Mouse (Mus musculus): Measurements from ENCODE around the gene Lrrc26. TPM values are rescaled to one million over a fixed set of nuclear protein-coding genes. Genes with fewer than 3 reads are reported as not detected.

The Lrrc26 gene
- total RNA-seq, 2 experiments from 2014 or later, result not detected

Other genes with a start within 250 kb of the Lrrc26 start
- 10 to 100 TPM; 45.8 to 47.8 TPM for gene Nsmf, start 235.6 kb upstream of the Lrrc26 start, total RNA-seq (2021)
- gene Entpd8, start 209.6 kb upstream of the Lrrc26 start, total RNA-seq (2021), result not detected
- gene Noxa1, start 194.8 kb upstream of the Lrrc26 start, total RNA-seq (2021), result not detected
- 10 to 100 TPM; 31.2 to 33.4 TPM for gene Nrarp, start 109.2 kb upstream of the Lrrc26 start, total RNA-seq (2021)
- 1 to 10 TPM; 4.4 to 5.8 TPM for gene Tor4a, start 93.0 kb upstream of the Lrrc26 start, total RNA-seq (2021)
- gene Nelfb, start 78.4 kb upstream of the Lrrc26 start, total RNA-seq (2021), result 10 to 100 TPM; 43.4 to 44.5 TPM
- not detected for gene Stpg3, start 75.3 kb upstream of the Lrrc26 start, total RNA-seq (2021)
- gene Fam166a, start 71.2 kb upstream of the Lrrc26 start, total RNA-seq (2021), result not detected
- gene Tubb4b, start 65.2 kb upstream of the Lrrc26 start, total RNA-seq (2021), result 100 to 1,000 TPM; 415 to 442 TPM
- not detected for gene Slc34a3, start 55.6 kb upstream of the Lrrc26 start, total RNA-seq (2021)
- gene Rnf224, start 53.1 kb upstream of the Lrrc26 start, total RNA-seq (2021), result not detected
- 1 to 10 TPM; 1.5 to 3.0 TPM for gene Rnf208, start 47.7 kb upstream of the Lrrc26 start, total RNA-seq (2021)
- not detected for gene Cysrt1, start 47.5 kb upstream of the Lrrc26 start, total RNA-seq (2021)
- gene AL732309.1, start 43.1 kb upstream of the Lrrc26 start, total RNA-seq (2021), result 1 to 10 TPM; 1.3 to 1.8 TPM
- gene Tmem203, start 34.5 kb upstream of the Lrrc26 start, total RNA-seq (2021), result 10 to 100 TPM; 16.9 to 18.1 TPM
- gene Tprn, start 27.3 kb upstream of the Lrrc26 start, total RNA-seq (2021), result 1 to 10 TPM; 4.9 to 5.7 TPM
- gene Ssna1, start 17.5 kb upstream of the Lrrc26 start, total RNA-seq (2021), result 10 to 100 TPM; 60.0 to 62.0 TPM
- 10 to 100 TPM; 49.7 to 53.1 TPM for gene Anapc2, start 17.4 kb upstream of the Lrrc26 start, total RNA-seq (2021)
- not detected for gene Tmem210, start 1.8 kb upstream of the Lrrc26 start, total RNA-seq (2021)
- not detected for gene Grin1, start 29.3 kb downstream of the Lrrc26 start, total RNA-seq (2021)
- gene Man1b1, start 42.4 kb downstream of the Lrrc26 start, total RNA-seq (2021), result 10 to 100 TPM; 27.2 to 28.6 TPM
- gene Dpp7, start 66.4 kb downstream of the Lrrc26 start, total RNA-seq (2021), result 1 to 10 TPM; 4.7 to 5.2 TPM
- gene Uap1l1, start 75.8 kb downstream of the Lrrc26 start, total RNA-seq (2021), result 1 to 10 TPM; 7.3 to 9.5 TPM
- gene Sapcd2, start 82.4 kb downstream of the Lrrc26 start, total RNA-seq (2021), result 10 to 100 TPM in 1 of 2 experiments, 1 to 10 TPM in 1; 8.7 to 10.8 TPM
- 1 to 10 TPM; 5.7 to 8.5 TPM for gene Entpd2, start 106.0 kb downstream of the Lrrc26 start, total RNA-seq (2021)
- 10 to 100 TPM; 33.1 to 35.2 TPM for gene Npdc1, start 109.4 kb downstream of the Lrrc26 start, total RNA-seq (2021)
- under 1 TPM in 1 of 2 experiments, not detected in 1; 0.11 TPM for gene Fut7, start 133.4 kb downstream of the Lrrc26 start, total RNA-seq (2021)
- gene Abca2, start 138.8 kb downstream of the Lrrc26 start, total RNA-seq (2021), result 10 to 100 TPM; 19.4 to 20.7 TPM
- gene Clic3, start 166.9 kb downstream of the Lrrc26 start, total RNA-seq (2021), result 1 to 10 TPM; 2.8 to 4.1 TPM
- 10 to 100 TPM; 30.5 to 32.8 TPM for gene Paxx, start 171.2 kb downstream of the Lrrc26 start, total RNA-seq (2021)
- 100 to 1,000 TPM; 117 to 137 TPM for gene Ptgds, start 180.1 kb downstream of the Lrrc26 start, total RNA-seq (2021)
- not detected for gene Lcn12, start 204.0 kb downstream of the Lrrc26 start, total RNA-seq (2021)
- 10 to 100 TPM; 93.6 to 98.6 TPM for gene Fbxw5, start 210.8 kb downstream of the Lrrc26 start, total RNA-seq (2021)
- under 1 TPM in 1 of 2 experiments, not detected in 1; 0.45 TPM for gene C8g, start 211.8 kb downstream of the Lrrc26 start, total RNA-seq (2021)

Data from heart, postnatal 4 days (tissue).